Mouse (Mus musculus): ENCODE measurements around the gene Uba5. TPM values are rescaled to one million over a fixed set of nuclear protein-coding genes. Genes with fewer than 3 reads are reported as not detected.

Uba5 gene
- polyA plus RNA-seq, 2 experiments, result 14.6 to 21.2 TPM

DNA sequence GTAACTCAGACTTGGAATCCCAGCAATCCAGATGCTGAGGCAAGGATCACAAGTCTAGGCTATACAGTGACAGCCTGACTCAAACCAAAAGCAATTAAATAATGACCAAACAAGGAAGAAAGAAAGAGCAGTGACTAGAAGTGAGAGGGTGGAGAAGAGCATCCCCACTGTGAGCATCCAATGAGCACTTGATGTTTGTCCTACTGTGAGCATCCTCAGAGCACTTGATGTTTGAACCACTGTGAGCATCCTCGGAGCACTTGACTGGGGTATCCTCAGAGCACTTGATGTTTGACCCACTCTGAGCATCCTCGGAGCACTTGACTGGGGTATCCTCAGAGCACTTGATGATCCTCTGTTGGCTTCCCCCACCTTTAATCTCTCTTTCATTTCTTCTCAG, 42.1 kb upstream of the Uba5 start:
- no peaks in the 10 kb centered on the region for H3K9me3 ChIP-seq (ENCODE audit: control insufficient read depth, low read length)
- H3K36me3 ChIP-seq (replicated peaks; ENCODE audit: control insufficient read depth, insufficient read depth, low read depth), result no peaks in the 10 kb centered on the region
- no peak overlapping the region for H3K9ac ChIP-seq (replicated peaks)
- 58% methylated on average over 2 of the region's 2 CpGs for WGBS (ENCODE audit: insufficient replicate concordance)
- H3K4me1 ChIP-seq (replicated peaks; ENCODE audit: control insufficient read depth in 2 of 2, insufficient read depth in 2 of 2, low read length in 1 of 2), result no peaks in the 10 kb centered on the region
- ATAC-seq (ENCODE audit: insufficient read depth) (no peak), DNase-seq (ENCODE audit: low read depth in 3 of 3, low spot score in 3 of 3) (no peak)
- TF ChIP-seq EP300 (IDR thresholded peaks at IDR 0.05; ENCODE audit: low read depth) (no peak), CTCF (IDR thresholded peaks at IDR 0.05; ENCODE audit: low read depth) (no peak)
- H3K4me3 ChIP-seq (ENCODE audit: insufficient read depth in 1 of 2, low read depth in 2 of 2, low read length in 2 of 2), result no peak overlapping the region
- no peak overlapping the region for H3K4me2 ChIP-seq (ENCODE audit: low read depth)
- H3K27ac ChIP-seq, result no peak overlapping the region
- no peaks in the 10 kb centered on the region for H3K27me3 ChIP-seq (ENCODE audit: control insufficient read depth, insufficient read depth, low read length)

GRCm38 (mm10) chr9:104102901-104103300, 40.0 kb upstream of the Uba5 start:
- Histone ChIP-seq H3K27me3 (ENCODE audit: control insufficient read depth, insufficient read depth, low read length) (no peaks in the 10 kb centered on the region), H3K9ac (replicated peaks) (no peak overlapping the region), H3K4me2 (ENCODE audit: low read depth) (no peak overlapping the region), H3K4me1 (replicated peaks; ENCODE audit: control insufficient read depth in 2 of 2, insufficient read depth in 2 of 2, low read length in 1 of 2) (no peaks in the 10 kb centered on the region), H3K36me3 (replicated peaks; ENCODE audit: control insufficient read depth, insufficient read depth, low read depth) (no peaks in the 10 kb centered on the region), H3K9me3 (ENCODE audit: control insufficient read depth, low read length) (no peaks in the 10 kb centered on the region), H3K27ac (no peak overlapping the region), H3K4me3 (ENCODE audit: insufficient read depth in 1 of 2, low read depth in 2 of 2, low read length in 2 of 2) (no peak overlapping the region)
- DNase-seq (ENCODE audit: low read depth in 3 of 3, low spot score in 3 of 3), result no peak
- ATAC-seq (ENCODE audit: insufficient read depth), result no peak
- WGBS (ENCODE audit: insufficient replicate concordance), result 54% methylated on average over 2 of the region's 2 CpGs
- no peak for TF ChIP-seq EP300 (IDR thresholded peaks at IDR 0.05; ENCODE audit: low read depth)
- no peak for TF ChIP-seq CTCF (IDR thresholded peaks at IDR 0.05; ENCODE audit: low read depth)

DNA sequence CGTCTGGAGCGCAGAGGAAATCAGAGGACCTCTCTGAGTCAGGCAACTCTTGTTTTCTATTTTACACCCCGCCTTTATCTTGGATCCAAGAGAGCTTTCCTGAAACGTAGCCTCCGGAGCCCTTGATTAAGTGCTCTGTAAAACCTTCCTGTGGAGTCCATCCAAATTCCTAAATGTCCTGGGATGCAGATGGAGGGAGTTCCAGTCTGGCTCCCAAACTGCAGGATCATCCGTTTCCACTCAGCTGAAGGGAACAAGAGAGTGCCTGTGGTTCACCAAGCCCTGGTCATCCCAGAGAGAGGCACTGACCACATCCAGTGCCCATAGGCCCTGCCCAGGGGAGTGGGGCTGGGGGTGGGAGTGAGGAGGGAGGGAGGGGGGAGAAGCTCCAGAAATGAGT, 39.4 kb upstream of the Uba5 start:
- no peak for DNase-seq (ENCODE audit: low read depth in 3 of 3, low spot score in 3 of 3)
- WGBS (ENCODE audit: insufficient replicate concordance), result 48% methylated on average over 6 of the region's 6 CpGs

GRCm38 (mm10) chr9:104101458-104101857, 38.5 kb upstream of the Uba5 start:
- ATAC-seq (ENCODE audit: insufficient read depth) (no peak), DNase-seq (ENCODE audit: low read depth in 3 of 3, low spot score in 3 of 3) (no peak)
- no peaks in the 10 kb centered on the region for H3K27me3 ChIP-seq (ENCODE audit: control insufficient read depth, insufficient read depth, low read length)
- H3K27ac ChIP-seq, result no peak overlapping the region
- 51% methylated on average over 3 of the region's 3 CpGs for WGBS (ENCODE audit: insufficient replicate concordance)
- H3K36me3 ChIP-seq (replicated peaks; ENCODE audit: control insufficient read depth, insufficient read depth, low read depth), result no peaks in the 10 kb centered on the region
- no peaks in the 10 kb centered on the region for H3K9me3 ChIP-seq (ENCODE audit: control insufficient read depth, low read length)
- no peak overlapping the region for H3K9ac ChIP-seq (replicated peaks)
- no peak for TF ChIP-seq CTCF (IDR thresholded peaks at IDR 0.05; ENCODE audit: low read depth)
- no peak for TF ChIP-seq EP300 (IDR thresholded peaks at IDR 0.05; ENCODE audit: low read depth)
- no peak overlapping the region for H3K4me3 ChIP-seq (ENCODE audit: insufficient read depth in 1 of 2, low read depth in 2 of 2, low read length in 2 of 2)
- H3K4me1 ChIP-seq (replicated peaks; ENCODE audit: control insufficient read depth in 2 of 2, insufficient read depth in 2 of 2, low read length in 1 of 2), result no peaks in the 10 kb centered on the region
- no peak overlapping the region for H3K4me2 ChIP-seq (ENCODE audit: low read depth)

More for the DNA sequence above, 39.4 kb upstream of the Uba5 start:
- no peaks in the 10 kb centered on the region for H3K36me3 ChIP-seq (replicated peaks; ENCODE audit: control insufficient read depth, insufficient read depth, low read depth)
- H3K9ac ChIP-seq (replicated peaks), result no peak overlapping the region
- TF ChIP-seq EP300 (IDR thresholded peaks at IDR 0.05; ENCODE audit: low read depth) (no peak), CTCF (IDR thresholded peaks at IDR 0.05; ENCODE audit: low read depth) (no peak)
- H3K4me3 ChIP-seq (ENCODE audit: insufficient read depth in 1 of 2, low read depth in 2 of 2, low read length in 2 of 2), result no peak overlapping the region
- H3K4me1 ChIP-seq (replicated peaks; ENCODE audit: control insufficient read depth in 2 of 2, insufficient read depth in 2 of 2, low read length in 1 of 2), result no peaks in the 10 kb centered on the region
- no peak overlapping the region for H3K4me2 ChIP-seq (ENCODE audit: low read depth)
- H3K9me3 ChIP-seq (ENCODE audit: control insufficient read depth, low read length), result no peaks in the 10 kb centered on the region
- no peaks in the 10 kb centered on the region for H3K27me3 ChIP-seq (ENCODE audit: control insufficient read depth, insufficient read depth, low read length)
- no peak overlapping the region for H3K27ac ChIP-seq
- no peak for ATAC-seq (ENCODE audit: insufficient read depth)

- no peak overlapping the region for H3K4me3 ChIP-seq (ENCODE audit: insufficient read depth in 1 of 2, low read depth in 2 of 2, low read length in 2 of 2)
- no peaks in the 10 kb centered on the region for H3K27me3 ChIP-seq (ENCODE audit: control insufficient read depth, insufficient read depth, low read length)
- H3K4me1 ChIP-seq (replicated peaks; ENCODE audit: control insufficient read depth in 2 of 2, insufficient read depth in 2 of 2, low read length in 1 of 2), result no peaks in the 10 kb centered on the region
- TF ChIP-seq CTCF (IDR thresholded peaks at IDR 0.05; ENCODE audit: low read depth) (no peak), EP300 (IDR thresholded peaks at IDR 0.05; ENCODE audit: low read depth) (no peak)
- WGBS (ENCODE audit: insufficient replicate concordance), result 57% methylated on average over 7 of the region's 7 CpGs
- H3K36me3 ChIP-seq (replicated peaks; ENCODE audit: control insufficient read depth, insufficient read depth, low read depth), result no peaks in the 10 kb centered on the region
- ATAC-seq (ENCODE audit: insufficient read depth) (no peak), DNase-seq (ENCODE audit: low read depth in 3 of 3, low spot score in 3 of 3) (no peak)
- H3K27ac ChIP-seq, result no peak overlapping the region
- no peak overlapping the region for H3K4me2 ChIP-seq (ENCODE audit: low read depth)
- no peaks in the 10 kb centered on the region for H3K9me3 ChIP-seq (ENCODE audit: control insufficient read depth, low read length)
- H3K9ac ChIP-seq (replicated peaks), result no peak overlapping the region
Observed at GRCm38 (mm10) chr9:104100822-104101221, 37.9 kb upstream of the Uba5 start.

Data from liver, embryonic 14.5 days (tissue).